Mouse (Mus musculus) hindbrain, embryonic 11.5 days (tissue): ENCODE results near the gene Gm20388. TPM values are rescaled to one million over a fixed set of nuclear protein-coding genes. Genes with fewer than 3 reads are reported as not detected.

Experiments
- ATAC-seq: fragments of 200-750 bp; cut with Nextera tagmentation; 2 replicates; pipeline ENCODE4 v1.8.0; 2017; ENCODE audit warnings: mild to moderate bottlenecking, moderate TSS enrichment, moderate library complexity; ENCODE audit not compliant: low FRiP score
- DNase-seq: peaks from one replicate; pipeline ENCODE4 v3.0.0-alpha.2; 2015; ENCODE audit warnings: low spot score
- H3K27ac ChIP-seq: fragments of 300-500 bp; sonication (generic); 2 replicates; pipeline ENCODE4 v1.5.1; 2014; ENCODE audit warnings: mild to moderate bottlenecking, low read depth, low read length
- H3K27me3 ChIP-seq: fragments of 300-500 bp; sonication (generic); 2 replicates; pipeline ENCODE4 v1.6.1; 2014; ENCODE audit warnings: mild to moderate bottlenecking, low read length, moderate library complexity, mixed read lengths; ENCODE audit not compliant: control insufficient read depth, insufficient read depth
- H3K36me3 ChIP-seq: fragments of 300-500 bp; sonication (generic); 2 replicates; pipeline ENCODE4 v1.6.1; 2014; ENCODE audit warnings: mild to moderate bottlenecking, low read length, moderate library complexity, mixed read lengths; ENCODE audit not compliant: control insufficient read depth, insufficient read depth
- H3K4me1 ChIP-seq: fragments of 300-500 bp; sonication (generic); replicated peaks from 2 replicates; pipeline ENCODE4 v1.6.1; 2014; ENCODE audit warnings: low read length, mixed read lengths; ENCODE audit not compliant: control insufficient read depth, insufficient read depth
- H3K4me2 ChIP-seq: fragments of 300-500 bp; sonication (generic); replicated peaks from 2 replicates; pipeline ENCODE4 v1.6.1; 2014; ENCODE audit warnings: mild to moderate bottlenecking, low read depth, low read length
- H3K4me3 ChIP-seq: fragments of 300-500 bp; sonication (generic); 2 replicates; pipeline ENCODE4 v1.5.1; 2014; ENCODE audit warnings: low read depth, low read length
- H3K9ac ChIP-seq: fragments of 300-500 bp; sonication (generic); 2 replicates; pipeline ENCODE4 v1.6.1; 2014; ENCODE audit warnings: low read depth, low read length
- H3K9me3 ChIP-seq: fragments of 300-500 bp; sonication (generic); 2 replicates; pipeline ENCODE4 v1.6.1; 2016; ENCODE audit warnings: low read length; ENCODE audit not compliant: control insufficient read depth
- WGBS: fragments of 180-500 bp; shearing (Covaris S2); extraction: QIAGEN DNeasy Blood & Tissue Kit; methylation state at CpG from one replicate; pipeline ENCODE4 v1.1.7; 2014; 5-methylcytosine and 5-hydroxymethylcytosine counted together
- polyA plus RNA-seq: library from polyadenylated mRNA; unstranded; fragments of >200 nt; fragmentation: Nextera tagmentation; extraction: Ambion mirVana; gene quantifications from 2 replicates; pipeline ENCODE4 v1.2.1, GENCODE M21; 2014

The Gm20388 gene
- polyA plus RNA-seq, 1 experiment from 2014 or later: 11.8 TPM

GRCm38 (mm10) chr8:121450211-121450610 lies 1539.6 kb downstream of the Gm20388 start:
- Histone ChIP-seq H3K9ac (no peak overlapping the region), H3K4me1 (no peaks in the 10 kb centered on the region), H3K4me2 (no peak overlapping the region), H3K9me3 (no peaks in the 10 kb centered on the region), H3K27me3 (no peaks in the 10 kb centered on the region), H3K27ac (no peak overlapping the region), H3K36me3 (no peaks in the 10 kb centered on the region), H3K4me3 (no peak overlapping the region)
- 39% methylated on average over 8 of the region's 8 CpGs for WGBS
- no peak for ATAC-seq
- no peak for DNase-seq

- H3K9ac ChIP-seq: no peak overlapping the region
- no peaks in the 10 kb centered on the region for H3K27me3 ChIP-seq
- ATAC-seq (no peak), DNase-seq (no peak)
- no peak overlapping the region for H3K4me2 ChIP-seq
- H3K4me1 ChIP-seq: no peaks in the 10 kb centered on the region
- no peaks in the 10 kb centered on the region for H3K36me3 ChIP-seq
- WGBS: 84% methylated on average over 16 of the region's 16 CpGs
- no peak overlapping the region for H3K27ac ChIP-seq
- H3K9me3 ChIP-seq: no peaks in the 10 kb centered on the region
- H3K4me3 ChIP-seq: no peak overlapping the region
These were observed 1540.9 kb downstream of the Gm20388 start for GRCm38 (mm10) chr8:121451404-121452076.

GRCm38 (mm10) chr8:121454737-121455136 lies 1544.1 kb downstream of the Gm20388 start:
- H3K27me3 ChIP-seq: no peaks in the 10 kb centered on the region
- H3K4me3 ChIP-seq: no peak overlapping the region
- no peaks in the 10 kb centered on the region for H3K4me1 ChIP-seq
- ATAC-seq (no peak), DNase-seq (no peak)
- no peak overlapping the region for H3K9ac ChIP-seq
- H3K36me3 ChIP-seq: no peaks in the 10 kb centered on the region
- H3K9me3 ChIP-seq: no peaks in the 10 kb centered on the region
- H3K27ac ChIP-seq: no peak overlapping the region
- 88% methylated on average over 17 of the region's 17 CpGs for WGBS
- no peak overlapping the region for H3K4me2 ChIP-seq

GRCm38 (mm10) chr8:121461192-121461591 lies 1550.6 kb downstream of the Gm20388 start:
- DNase-seq (no peak), ATAC-seq (no peak)
- WGBS: 63% methylated on average over 3 of the region's 3 CpGs

GRCm38 (mm10) chr8:121462092-121462491 lies 1551.5 kb downstream of the Gm20388 start:
- 79% methylated on average over 3 of the region's 3 CpGs for WGBS
- Histone ChIP-seq H3K9me3 (no peaks in the 10 kb centered on the region), H3K4me3 (no peak overlapping the region), H3K27ac (no peak overlapping the region), H3K9ac (no peak overlapping the region), H3K27me3 (no peaks in the 10 kb centered on the region), H3K4me2 (no peak overlapping the region), H3K36me3 (no peaks in the 10 kb centered on the region), H3K4me1 (no peaks in the 10 kb centered on the region)
- DNase-seq (no peak), ATAC-seq (no peak)

More at GRCm38 (mm10) chr8:121461192-121461591, 1550.6 kb downstream of the Gm20388 start:
- Histone ChIP-seq H3K4me2 (no peak overlapping the region), H3K36me3 (no peaks in the 10 kb centered on the region), H3K9ac (no peak overlapping the region), H3K4me3 (no peak overlapping the region), H3K27ac (no peak overlapping the region), H3K4me1 (no peaks in the 10 kb centered on the region), H3K9me3 (no peaks in the 10 kb centered on the region), H3K27me3 (no peaks in the 10 kb centered on the region)

GRCm38 (mm10) chr8:121468083-121469071 lies 1557.7 kb downstream of the Gm20388 start:
- H3K27me3 ChIP-seq: no peaks in the 10 kb centered on the region
- no peaks in the 10 kb centered on the region for H3K36me3 ChIP-seq
- 67% methylated on average over 49 of the region's 49 CpGs for WGBS
- H3K9ac ChIP-seq: no peak overlapping the region
- no peak overlapping the region for H3K4me3 ChIP-seq
- no peak overlapping the region for H3K4me2 ChIP-seq
- H3K27ac ChIP-seq: peak overlapping the region; percentile 45; the same call in 1 of the 2 replicates
- ATAC-seq (no peak), DNase-seq (no peak)
- no peaks in the 10 kb centered on the region for H3K9me3 ChIP-seq
- H3K4me1 ChIP-seq: no peaks in the 10 kb centered on the region

GRCm38 (mm10) chr8:121474161-121474897 lies 1563.7 kb downstream of the Gm20388 start:
- DNase-seq (no peak), ATAC-seq (no peak)
- Histone ChIP-seq H3K9me3 (no peaks in the 10 kb centered on the region), H3K4me2 (peak overlapping the region; percentile 17), H3K4me3 (no peak overlapping the region), H3K4me1 (no peaks in the 10 kb centered on the region), H3K27ac (no peak overlapping the region), H3K36me3 (no peaks in the 10 kb centered on the region), H3K9ac (no peak overlapping the region), H3K27me3 (no peaks in the 10 kb centered on the region)
- WGBS: 12% methylated on average over 25 of the region's 25 CpGs

GRCm38 (mm10) chr8:121474898-121475284 lies 1564.2 kb downstream of the Gm20388 start:
- Histone ChIP-seq H3K4me2 (peak overlapping the region; percentile 17), H3K4me3 (no peak overlapping the region)
- 10% methylated on average over 16 of the region's 18 CpGs for WGBS

More at GRCm38 (mm10) chr8:121474898-121475284, 1564.2 kb downstream of the Gm20388 start:
- Histone ChIP-seq H3K27me3 (no peaks in the 10 kb centered on the region), H3K4me1 (no peaks in the 10 kb centered on the region), H3K9me3 (no peaks in the 10 kb centered on the region), H3K9ac (no peak overlapping the region), H3K27ac (no peak overlapping the region), H3K36me3 (no peaks in the 10 kb centered on the region)
- no peak for DNase-seq
- ATAC-seq: no peak
